Mouse (Mus musculus) hindbrain, postnatal 0 days (tissue): Measurements from ENCODE around the gene Arid5b. TPM values are rescaled to one million over a fixed set of nuclear protein-coding genes. Genes with fewer than 3 reads are reported as not detected.

Experiments used
- ATAC-seq: fragments of 200-750 bp; cut with Nextera tagmentation; 2 replicates; pipeline ENCODE4 v1.8.0; 2017; ENCODE audit warnings: mild to moderate bottlenecking, moderate TSS enrichment, moderate library complexity
- DNase-seq: peaks from one replicate; pipeline ENCODE4 v3.0.0-alpha.2; 2015; ENCODE audit warnings: low spot score
- H3K27ac ChIP-seq: fragments of 300-500 bp; sonication (generic); 2 replicates; pipeline ENCODE4 v1.5.1; 2014; ENCODE audit warnings: mild to moderate bottlenecking
- H3K27me3 ChIP-seq: fragments of 300-500 bp; sonication (generic); 2 replicates; pipeline ENCODE4 v1.6.1; 2014; ENCODE audit warnings: low read length, mixed read lengths; ENCODE audit not compliant: insufficient read depth
- H3K36me3 ChIP-seq: fragments of 300-500 bp; sonication (generic); 2 replicates; pipeline ENCODE4 v1.6.1; 2014; ENCODE audit warnings: low read length, mixed read lengths; ENCODE audit not compliant: insufficient read depth
- H3K4me1 ChIP-seq: fragments of 300-500 bp; sonication (generic); 2 replicates; pipeline ENCODE4 v1.6.1; 2014; ENCODE audit warnings: antibody characterized with exemption, low read length, mixed read lengths; ENCODE audit not compliant: insufficient read depth
- H3K4me2 ChIP-seq: fragments of 300-500 bp; sonication (generic); 2 replicates; pipeline ENCODE4 v1.6.1; 2014; ENCODE audit warnings: low read depth, mild to moderate bottlenecking, low read length, moderate library complexity, mixed read lengths
- H3K4me3 ChIP-seq: fragments of 300-500 bp; sonication (generic); 2 replicates; pipeline ENCODE4 v1.5.1; 2014; ENCODE audit warnings: low read length
- H3K9ac ChIP-seq: fragments of 300-500 bp; sonication (generic); replicated peaks from 2 replicates; pipeline ENCODE4 v1.6.1; 2014; ENCODE audit warnings: mild to moderate bottlenecking, low read length, moderate library complexity, mixed read lengths
- H3K9me3 ChIP-seq: fragments of 300-500 bp; sonication (generic); 2 replicates; pipeline ENCODE4 v1.6.1; 2016; ENCODE audit warnings: low read length, mixed read lengths
- CTCF ChIP-seq: IDR thresholded peaks from 2 replicates; pipeline ENCODE4 v1.5.1; 2016; ENCODE audit warnings: antibody characterized with exemption, control low read depth, low read depth
- WGBS: fragments of 180-500 bp; shearing (Covaris S2); extraction: QIAGEN DNeasy Blood & Tissue Kit; methylation state at CpG from one replicate; pipeline ENCODE4 v1.1.7; 2014; 5-methylcytosine and 5-hydroxymethylcytosine counted together
- polyA plus RNA-seq: library from polyadenylated mRNA; unstranded; fragments of >200 nt; fragmentation: Nextera tagmentation; extraction: Ambion mirVana; gene quantifications from 2 replicates; pipeline ENCODE4 v1.2.1, GENCODE M21; 2015
- total RNA-seq: library from RNA; depleted of rRNA; stranded (reverse); fragments of >200 nt; gene quantifications from 2 replicates; pipeline ENCODE4 v1.2.3, GENCODE M21; 2014; rRNA removed

Arid5b gene
- total RNA-seq (12.7 and 13.8 TPM in 2 replicates), polyA plus RNA-seq (13.1 and 13.3 TPM in 2 replicates)

GRCm38 (mm10) chr10:68278632-68279361, at the start of gene Arid5b:
Gene Arid5b (minus strand): TSS chr10:68278740.
- Histone ChIP-seq H3K27me3 (no peaks in the 10 kb centered on the region), H3K9ac (peak within 1 kb of the TSS; percentile 72), H3K36me3 (no peaks in the 10 kb centered on the region), H3K27ac (peak within 1 kb of the TSS; percentile 90), H3K4me1 (no peaks in the 10 kb centered on the region), H3K4me3 (peak within 1 kb of the TSS; percentile 66), H3K9me3 (no peaks in the 10 kb centered on the region), H3K4me2 (peak within 1 kb of the TSS; percentile 95)
- under 1% methylated on average over 24 of the region's 24 CpGs for WGBS
- ATAC-seq (no peak), DNase-seq (peak; percentile 84)
- no peak for TF ChIP-seq CTCF

- no peak for TF ChIP-seq CTCF
- ATAC-seq, result no peak
- no peak overlapping the region for H3K27ac ChIP-seq
Observed at GRCm38 (mm10) chr10:68325378-68325777, 46.8 kb upstream of the Arid5b start.

DNA sequence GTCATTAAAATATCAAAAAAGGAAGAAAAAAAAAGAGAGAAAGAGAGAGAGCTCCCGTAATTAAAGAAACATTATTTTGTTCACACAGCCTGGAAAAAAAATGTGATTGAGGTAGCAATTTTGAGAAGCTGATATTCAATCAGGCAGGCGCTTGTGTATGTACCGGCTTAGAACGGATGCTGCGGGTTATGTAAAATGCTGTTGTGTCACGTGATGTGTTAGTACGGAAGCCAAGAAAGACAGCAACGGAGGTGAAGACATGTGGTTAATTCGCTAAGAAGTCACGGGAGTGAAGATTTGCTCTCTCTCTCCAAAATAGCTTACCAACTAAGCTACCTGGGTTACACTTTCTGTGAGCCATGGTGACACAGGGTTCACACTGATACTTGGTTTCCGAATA, 45.5 kb upstream of the Arid5b start:
- peak; percentile 16 for DNase-seq
- H3K27ac ChIP-seq, result no peak overlapping the region
- H3K36me3 ChIP-seq, result no peaks in the 10 kb centered on the region
- H3K4me1 ChIP-seq, result no peaks in the 10 kb centered on the region
- no peak overlapping the region for H3K4me3 ChIP-seq
- ATAC-seq, result no peak
- no peaks in the 10 kb centered on the region for H3K9me3 ChIP-seq
- H3K4me2 ChIP-seq, result 0 out of 2 replicates have a peak overlapping the region, but pooled peaks have one; percentile 17
- H3K9ac ChIP-seq, result no peak overlapping the region
- 72% methylated on average over 11 of the region's 11 CpGs for WGBS
- no peaks in the 10 kb centered on the region for H3K27me3 ChIP-seq
- TF ChIP-seq CTCF, result no peak

More at GRCm38 (mm10) chr10:68325378-68325777, 46.8 kb upstream of the Arid5b start:
- 85% methylated on average over 6 of the region's 6 CpGs for WGBS
- Histone ChIP-seq H3K4me2 (no peak overlapping the region), H3K9ac (no peak overlapping the region), H3K4me3 (no peak overlapping the region), H3K4me1 (no peaks in the 10 kb centered on the region), H3K9me3 (no peaks in the 10 kb centered on the region), H3K27me3 (no peaks in the 10 kb centered on the region), H3K36me3 (no peaks in the 10 kb centered on the region)
- DNase-seq, result no peak

- 79% methylated on average over 3 of the region's 3 CpGs for WGBS
Observed at GRCm38 (mm10) chr10:68323167-68323566, 44.6 kb upstream of the Arid5b start.

GRCm38 (mm10) chr10:68320986-68321385, 42.4 kb upstream of the Arid5b start:
- 74% methylated on average over 4 of the region's 4 CpGs for WGBS
- H3K9me3 ChIP-seq, result no peaks in the 10 kb centered on the region
- no peaks in the 10 kb centered on the region for H3K36me3 ChIP-seq
- no peaks in the 10 kb centered on the region for H3K4me1 ChIP-seq
- no peak overlapping the region for H3K9ac ChIP-seq
- H3K4me3 ChIP-seq, result no peak overlapping the region
- H3K27me3 ChIP-seq, result no peaks in the 10 kb centered on the region
- no peak overlapping the region for H3K27ac ChIP-seq
- DNase-seq (no peak), ATAC-seq (no peak)
- no peak for TF ChIP-seq CTCF
- H3K4me2 ChIP-seq, result no peak overlapping the region

More at GRCm38 (mm10) chr10:68323167-68323566, 44.6 kb upstream of the Arid5b start:
- H3K4me1 ChIP-seq, result no peaks in the 10 kb centered on the region
- H3K9ac ChIP-seq, result no peak overlapping the region
- TF ChIP-seq CTCF, result no peak
- no peak overlapping the region for H3K4me2 ChIP-seq
- ATAC-seq, result no peak
- DNase-seq, result no peak
- H3K9me3 ChIP-seq, result no peaks in the 10 kb centered on the region
- H3K36me3 ChIP-seq, result no peaks in the 10 kb centered on the region
- no peaks in the 10 kb centered on the region for H3K27me3 ChIP-seq
- no peak overlapping the region for H3K4me3 ChIP-seq
- H3K27ac ChIP-seq, result no peak overlapping the region

- no peak overlapping the region for H3K27ac ChIP-seq
- H3K4me1 ChIP-seq, result no peaks in the 10 kb centered on the region
- no peak overlapping the region for H3K4me2 ChIP-seq
- no peaks in the 10 kb centered on the region for H3K9me3 ChIP-seq
- H3K36me3 ChIP-seq, result no peaks in the 10 kb centered on the region
- no peak for DNase-seq
- no peaks in the 10 kb centered on the region for H3K27me3 ChIP-seq
- H3K4me3 ChIP-seq, result no peak overlapping the region
- 91% methylated on average over 5 of the region's 5 CpGs for WGBS
- no peak overlapping the region for H3K9ac ChIP-seq
- no peak for TF ChIP-seq CTCF
- no peak for ATAC-seq
Observed at GRCm38 (mm10) chr10:68320496-68320895, 42.0 kb upstream of the Arid5b start.

DNA sequence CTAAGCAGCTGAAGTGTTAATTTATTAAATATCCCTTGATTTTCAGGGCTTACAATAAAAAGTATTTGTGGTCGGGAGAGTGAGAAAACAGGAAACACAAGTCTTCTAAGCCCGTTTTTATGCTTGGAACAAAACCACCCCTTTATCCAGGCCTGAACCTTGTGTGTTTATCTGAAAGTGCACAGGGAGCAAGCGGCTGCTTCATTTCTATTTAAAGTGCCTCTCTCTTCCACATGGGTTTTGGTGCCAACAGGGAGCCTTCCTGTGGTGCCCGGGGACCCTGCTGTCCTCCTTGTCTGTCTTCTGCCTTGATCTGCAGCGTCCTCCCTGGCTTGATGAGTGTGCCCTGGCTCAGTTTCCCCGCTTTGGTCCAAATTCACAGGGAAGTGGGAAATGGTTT, 40.9 kb upstream of the Arid5b start:
- ATAC-seq (no peak), DNase-seq (no peak)
- 71% methylated on average over 6 of the region's 6 CpGs for WGBS
- Histone ChIP-seq H3K9me3 (no peaks in the 10 kb centered on the region), H3K27me3 (no peaks in the 10 kb centered on the region), H3K9ac (no peak overlapping the region), H3K4me3 (no peak overlapping the region), H3K36me3 (no peaks in the 10 kb centered on the region), H3K4me2 (no peak overlapping the region), H3K27ac (0 out of 2 replicates have a peak overlapping the region, but pooled peaks have one; percentile 8), H3K4me1 (no peaks in the 10 kb centered on the region)
- no peak for TF ChIP-seq CTCF
